Mouse (Mus musculus) activated CD4-positive, CD25-positive, alpha-beta regulatory T cell, adult 4 months (primary cell): ENCODE results near the gene Abr. TPM values are rescaled to one million over a fixed set of nuclear protein-coding genes. Genes with fewer than 3 reads are reported as not detected.

Source experiments
- ATAC-seq: one replicate; pipeline ENCODE4 v1.8.0; 2017
- polyA plus RNA-seq, 2 experiments: library from polyadenylated mRNA; unstranded; fragments of 100-300 nt; shearing (Covaris generic); gene quantifications; one replicate each; pipeline ENCODE4 v1.2.1; 2017

The Abr gene
- polyA plus RNA-seq: 10 to 100 TPM; 14.4 to 14.8 TPM

- ATAC-seq: no peak
These were observed at the start of gene Abr for GRCm38 (mm10) chr11:76622152-76622565. Abr (minus strand) TSS chr11:76622314.

GRCm38 (mm10) chr11:76667807-76668206 lies 45.7 kb upstream of the Abr start:
- no peak for ATAC-seq

GRCm38 (mm10) chr11:76666002-76666649 lies 44.0 kb upstream of the Abr start:
- no peak for ATAC-seq

GRCm38 (mm10) chr11:76661790-76662468 lies 39.8 kb upstream of the Abr start:
- ATAC-seq: no peak

GRCm38 (mm10) chr11:76659138-76659930 lies 37.2 kb upstream of the Abr start:
- no peak for ATAC-seq

- ATAC-seq: no peak
These were observed 35.4 kb upstream of the Abr start for GRCm38 (mm10) chr11:76657450-76657970.

GRCm38 (mm10) chr11:76655106-76655505 lies 33.0 kb upstream of the Abr start:
- ATAC-seq: no peak

GRCm38 (mm10) chr11:76652838-76653334 lies 30.8 kb upstream of the Abr start:
- ATAC-seq: no peak

- no peak for ATAC-seq
These were observed 28.9 kb upstream of the Abr start for GRCm38 (mm10) chr11:76650862-76651560.

- ATAC-seq: peak; percentile 49
These were observed 25.4 kb upstream of the Abr start for GRCm38 (mm10) chr11:76647500-76647899.

- ATAC-seq: no peak
These were observed 24.9 kb upstream of the Abr start for GRCm38 (mm10) chr11:76647062-76647461.

GRCm38 (mm10) chr11:76645955-76646354 lies 23.8 kb upstream of the Abr start:
- no peak for ATAC-seq

- ATAC-seq: no peak
These were observed 22.9 kb upstream of the Abr start for GRCm38 (mm10) chr11:76645036-76645435.

- no peak for ATAC-seq
These were observed 22.1 kb upstream of the Abr start for GRCm38 (mm10) chr11:76644257-76644656.

GRCm38 (mm10) chr11:76640231-76640630 lies 18.1 kb upstream of the Abr start:
- no peak for ATAC-seq

- ATAC-seq: no peak
These were observed 17.3 kb upstream of the Abr start for GRCm38 (mm10) chr11:76639269-76639985.

- no peak for ATAC-seq
These were observed 8.4 kb upstream of the Abr start for GRCm38 (mm10) chr11:76630487-76630886.

- ATAC-seq: no peak
These were observed 7.9 kb upstream of the Abr start for GRCm38 (mm10) chr11:76630023-76630422.

GRCm38 (mm10) chr11:76628613-76629012 lies 6.5 kb upstream of the Abr start:
- ATAC-seq: no peak

- no peak for ATAC-seq
These were observed 2.8 kb upstream of the Abr start for GRCm38 (mm10) chr11:76624881-76625280.

GRCm38 (mm10) chr11:76624071-76624470 lies 2.0 kb upstream of the Abr start:
- no peak for ATAC-seq
